Mouse (Mus musculus) testis, adult 10 weeks (tissue): ENCODE data around the gene Klhl23. TPM values are rescaled to one million over a fixed set of nuclear protein-coding genes. Genes with fewer than 3 reads are reported as not detected.

Source experiments
- polyA plus RNA-seq: library from polyadenylated mRNA; stranded (reverse); fragments of 350-450 nt; fragmentation: Illumina TruSeq; extraction: RNeasy Lipid Tissue Mini Kit (QIAGEN cat#74804); gene quantifications from one replicate; pipeline ENCODE4 v1.2.3, GENCODE M21; 2014; ENCODE audit warnings: low read depth, low replicate concordance

Gene Klhl23
- 103 TPM for polyA plus RNA-seq

DNA sequence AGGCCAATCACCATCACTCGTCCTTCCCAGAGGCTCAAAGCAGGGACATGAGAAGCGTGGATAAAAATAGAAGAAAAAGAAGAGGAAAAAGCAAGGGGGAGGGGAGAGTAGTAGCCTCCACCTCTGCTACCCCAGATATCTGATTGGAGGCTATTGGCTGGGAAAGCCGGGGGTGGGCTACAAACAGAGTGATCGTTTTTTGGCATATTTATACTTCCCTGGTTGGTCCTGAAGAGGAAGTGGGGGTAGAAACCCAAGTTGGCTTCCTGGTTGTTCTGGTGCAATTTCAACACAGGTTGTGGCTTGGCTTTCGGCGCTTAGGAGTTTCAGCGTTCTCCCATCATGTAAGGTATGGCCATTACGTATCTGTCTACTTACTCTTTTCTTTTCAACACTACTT is at the start of gene Klhl23:
Gene Klhl23, plus strand, starts transcription at position 234 of the 400 bp plus-strand sequence.

DNA sequence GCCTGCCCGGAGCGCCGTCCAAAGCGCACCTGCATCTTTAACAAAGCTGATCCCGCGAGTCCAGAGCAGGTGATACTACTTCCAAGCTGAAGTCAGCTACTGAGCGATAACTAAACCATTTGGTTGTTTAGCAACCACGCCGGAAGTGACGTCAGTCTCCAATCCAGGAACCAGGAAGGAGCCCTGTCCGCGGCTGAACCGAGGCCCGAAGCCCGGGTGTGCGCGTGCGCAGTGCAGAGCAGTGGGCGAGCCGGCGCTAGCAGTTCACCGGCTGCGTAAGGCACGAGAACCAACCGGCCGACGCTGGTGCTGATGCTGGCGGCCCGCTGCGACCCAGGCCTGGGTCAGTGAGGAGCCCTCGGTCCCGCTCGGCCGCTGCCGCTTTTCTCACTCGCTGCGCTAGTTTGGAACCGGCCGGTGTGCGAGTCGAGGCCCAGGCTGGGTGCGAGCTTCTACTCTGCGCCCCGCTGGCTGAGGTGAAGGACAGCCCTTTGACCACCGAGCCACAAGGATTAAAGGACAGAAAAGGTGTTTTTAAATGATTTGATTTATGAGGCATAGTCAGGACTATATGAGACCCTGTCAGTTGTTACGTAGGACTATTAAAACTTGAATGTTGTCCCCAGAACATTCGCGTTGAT is 32.2 kb upstream of the Klhl23 start, which contains the start of the genes Ccdc173 and Phospho2:
Gene Ccdc173, minus strand, starts transcription at position 147 of the 641 bp plus-strand sequence.
Gene Phospho2, plus strand, starts transcription at position 195 of the 641 bp plus-strand sequence.

DNA sequence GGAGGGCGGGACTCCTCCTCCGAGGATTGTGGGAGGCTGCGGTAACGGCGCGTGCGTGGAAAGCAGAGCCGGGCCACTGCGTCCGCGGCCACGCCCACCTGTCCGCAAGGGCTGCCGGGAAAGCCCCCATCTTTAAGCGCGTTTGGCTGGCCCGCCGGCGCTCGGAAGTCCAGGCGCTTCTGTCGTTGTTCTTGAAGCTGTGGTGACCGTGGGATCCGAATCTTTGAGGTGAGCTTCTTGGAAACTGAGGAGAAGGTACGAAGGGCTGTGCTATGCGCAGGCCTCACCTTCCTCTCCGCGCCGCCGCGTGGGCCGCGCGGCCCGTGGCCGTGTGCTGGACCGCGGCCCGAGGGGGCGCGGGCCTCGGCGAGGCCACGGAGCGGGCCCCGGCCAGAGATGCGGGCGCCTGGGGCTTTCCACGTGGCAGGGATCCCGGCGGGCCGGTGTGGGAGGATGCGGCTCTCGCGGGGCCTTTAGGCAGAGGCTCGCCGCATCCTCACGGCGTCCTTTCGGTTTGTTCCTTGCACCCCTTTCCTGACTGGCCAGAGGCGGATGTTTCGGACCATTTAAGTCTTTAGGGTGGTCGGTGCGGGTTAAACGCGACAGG is 39.8 kb downstream of the Klhl23 start, which contains the start of gene Ssb:
Gene Ssb, plus strand, starts transcription at position 78 of the 607 bp plus-strand sequence.

DNA sequence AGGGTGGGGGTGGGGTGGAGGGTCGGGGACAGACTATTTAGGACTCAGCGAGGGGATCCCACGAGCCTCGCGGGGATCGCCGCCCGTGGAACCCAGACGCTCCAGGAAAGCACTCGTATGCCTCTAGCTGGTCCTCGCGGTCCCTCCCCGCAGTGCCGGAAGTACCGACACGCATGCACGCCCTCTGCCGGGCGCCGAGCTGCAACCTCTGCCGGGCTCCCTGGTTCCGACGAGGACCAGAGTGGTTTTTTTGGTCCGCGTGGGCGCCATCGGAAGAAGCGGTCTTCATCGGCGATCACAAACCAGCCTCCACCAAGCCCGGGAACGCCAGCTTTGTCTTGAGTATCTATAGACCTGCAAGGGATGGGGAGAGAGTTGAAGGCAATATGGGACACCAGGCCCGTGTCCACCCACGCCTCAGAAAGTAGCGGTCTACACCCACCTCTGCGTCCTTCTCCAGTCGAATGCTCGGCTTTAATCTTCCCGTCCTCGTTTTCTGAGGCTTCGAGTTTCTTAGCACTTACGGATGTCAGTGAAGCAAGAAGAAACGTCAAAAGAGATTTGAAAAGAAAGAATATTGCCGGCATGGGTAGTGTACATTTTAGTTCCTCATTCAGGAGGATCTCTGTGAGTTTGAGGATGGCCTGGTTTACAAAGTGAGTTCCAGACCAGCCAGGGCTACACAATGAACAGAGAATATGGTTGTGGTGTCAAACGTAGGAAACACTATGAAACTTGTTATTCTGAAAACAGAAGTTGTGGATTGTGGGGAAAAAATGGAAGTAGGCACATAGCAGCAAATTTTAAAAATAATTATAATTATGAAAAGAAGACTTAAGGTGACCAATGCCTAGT is 63.9 kb downstream of the Klhl23 start, which contains the start of gene Mettl5:
Gene Mettl5, minus strand, starts transcription at position 165 of the 855 bp plus-strand sequence.

Other genes starting within 250 kb of the Klhl23 start
- 0.39 TPM for gene Lrp2, start 235.9 kb upstream of the Klhl23 start, polyA plus RNA-seq
- gene Bbs5, start 174.8 kb upstream of the Klhl23 start, polyA plus RNA-seq = 290 TPM
- gene Klhl41, start 151.8 kb upstream of the Klhl23 start, polyA plus RNA-seq = 7.3 TPM
- 35.7 TPM for gene Fastkd1, start 108.4 kb upstream of the Klhl23 start, polyA plus RNA-seq
- gene Ppig, start 99.4 kb upstream of the Klhl23 start, polyA plus RNA-seq = 143 TPM
- 399 TPM for gene Ccdc173, start 32.4 kb upstream of the Klhl23 start, polyA plus RNA-seq
- 903 TPM for gene Phospho2, start 32.3 kb upstream of the Klhl23 start, polyA plus RNA-seq
- gene Ssb, start 39.6 kb downstream of the Klhl23 start, polyA plus RNA-seq = 283 TPM
- 20.5 TPM for gene Mettl5, start 63.7 kb downstream of the Klhl23 start, polyA plus RNA-seq
- 37.1 TPM for gene Ubr3, start 75.3 kb downstream of the Klhl23 start, polyA plus RNA-seq
- 0.15 TPM for gene Myo3b, start 217.2 kb downstream of the Klhl23 start, polyA plus RNA-seq